10 mouse cellular contexts compared by ENCODE assay signal in genomic region chr1:136577890-136578663, GRCm38 (mm10). TPM values are rescaled to one million over a fixed set of nuclear protein-coding genes. Genes with fewer than 3 reads are reported as not detected.
DNase-seq lines count a peak whose midpoint lies in the region; ATAC-seq lines count a peak whose summit lies in the region.
"Had no signal": no experiment of that assay in that cellular context is flagged by ENCODE, and none has a peak within 500 bp of the region (broad histone marks: within the 10 kb centered on the region; RNA-seq: fewer than 3 reads in every experiment).

No protein-coding gene starts in this region.

- H3K9ac ChIP-seq in heart, embryonic 13.5 days = peak overlapping the region; percentile 8; the same call in 1 of the 2 replicates
- no peak overlapping the region for H3K9ac ChIP-seq in neural tube, embryonic 12.5 days
- no peak overlapping the region for H3K9ac ChIP-seq in neural tube, embryonic 15.5 days (replicated peaks)
- H3K9ac ChIP-seq in limb, embryonic 11.5 days (ENCODE audit: low read length) = no peak overlapping the region
- no peak overlapping the region for H3K9ac ChIP-seq in stomach, embryonic 16.5 days (ENCODE audit: low read length)

- H3K27me3 ChIP-seq in heart, embryonic 13.5 days (replicated peaks) = peaks cover 5% of the 10 kb centered on the region; the same call in 1 of the 2 replicates
- H3K27me3 ChIP-seq in neural tube, embryonic 12.5 days (replicated peaks) = no peaks in the 10 kb centered on the region
- H3K27me3 ChIP-seq in neural tube, embryonic 15.5 days (replicated peaks) = no peaks in the 10 kb centered on the region; the same call in 1 of the 2 replicates
- no peaks in the 10 kb centered on the region for H3K27me3 ChIP-seq in limb, embryonic 11.5 days (ENCODE audit: control insufficient read depth, insufficient read depth, low read length)
- H3K27me3 ChIP-seq in stomach, embryonic 16.5 days (ENCODE audit: control insufficient read depth, insufficient read depth, low read length) = no peaks in the 10 kb centered on the region
- H3K27me3 ChIP-seq: CH12.LX had no signal

- no peak for DNase-seq in heart, postnatal 4 days
- DNase-seq in limb, embryonic 11.5 days (ENCODE audit: low spot score) = peak; percentile 70
- DNase-seq in lung, postnatal 10 days = no peak
- DNase-seq in cerebellum, adult 11-12 months = no peak
- DNase-seq: adrenal gland, postnatal 25 days had no signal

- ATAC-seq in heart, embryonic 13.5 days (ENCODE audit: extremely low read depth, insufficient number of reproducible peaks, low FRiP score, low TSS enrichment) = peak; percentile 51; the same call in 1 of the 2 replicates
- peak; percentile 37; the same call in 1 of the 2 replicates for ATAC-seq in neural tube, embryonic 12.5 days (ENCODE audit: low FRiP score, low read depth)
- no peak for ATAC-seq in neural tube, embryonic 15.5 days (ENCODE audit: low FRiP score)
- no peak for ATAC-seq in limb, embryonic 11.5 days (ENCODE audit: insufficient number of reproducible peaks, low FRiP score, low TSS enrichment, low read depth)
- peak; percentile 47; the same call in 1 of the 2 replicates for ATAC-seq in stomach, embryonic 16.5 days (ENCODE audit: insufficient read depth, low FRiP score)

- no peaks in the 10 kb centered on the region for H3K36me3 ChIP-seq in heart, embryonic 13.5 days
- H3K36me3 ChIP-seq in neural tube, embryonic 12.5 days = no peaks in the 10 kb centered on the region
- no peaks in the 10 kb centered on the region for H3K36me3 ChIP-seq in neural tube, embryonic 15.5 days
- H3K36me3 ChIP-seq in limb, embryonic 11.5 days (ENCODE audit: control insufficient read depth, insufficient read depth, low read length) = no peaks in the 10 kb centered on the region
- no peaks in the 10 kb centered on the region for H3K36me3 ChIP-seq in stomach, embryonic 16.5 days (ENCODE audit: control insufficient read depth, insufficient read depth, low read length)

- no peak overlapping the region for H3K4me3 ChIP-seq in heart, embryonic 13.5 days
- no peak overlapping the region for H3K4me3 ChIP-seq in neural tube, embryonic 12.5 days
- no peak overlapping the region for H3K4me3 ChIP-seq in neural tube, embryonic 15.5 days (replicated peaks)
- H3K4me3 ChIP-seq in limb, embryonic 11.5 days (ENCODE audit: low read depth, low read length) = no peak overlapping the region
- H3K4me3 ChIP-seq in stomach, embryonic 16.5 days (replicated peaks; ENCODE audit: low read length) = no peak overlapping the region

- no peaks in the 10 kb centered on the region for H3K9me3 ChIP-seq in heart, embryonic 13.5 days
- no peaks in the 10 kb centered on the region for H3K9me3 ChIP-seq in neural tube, embryonic 12.5 days
- no peaks in the 10 kb centered on the region for H3K9me3 ChIP-seq in neural tube, embryonic 15.5 days (replicated peaks)
- H3K9me3 ChIP-seq in limb, embryonic 11.5 days (ENCODE audit: control insufficient read depth, low read length) = no peaks in the 10 kb centered on the region
- H3K9me3 ChIP-seq in stomach, embryonic 16.5 days (replicated peaks; ENCODE audit: control insufficient read depth, low read length) = no peaks in the 10 kb centered on the region

- 23% methylated on average over 16 of the region's 16 CpGs for WGBS in heart, embryonic 13.5 days
- 40% methylated on average over 16 of the region's 16 CpGs for WGBS in neural tube, embryonic 12.5 days
- WGBS in neural tube, embryonic 15.5 days = 36% methylated on average over 16 of the region's 16 CpGs
- WGBS in limb, embryonic 11.5 days = 32% methylated on average over 16 of the region's 16 CpGs
- 36% methylated on average over 16 of the region's 16 CpGs for WGBS in stomach, embryonic 16.5 days

- H3K4me1 ChIP-seq in heart, embryonic 13.5 days = peaks cover 9% of the 10 kb centered on the region
- H3K4me1 ChIP-seq in neural tube, embryonic 12.5 days = peaks cover 4% of the 10 kb centered on the region; the same call in 1 of the 2 replicates
- H3K4me1 ChIP-seq in neural tube, embryonic 15.5 days = peaks cover 8% of the 10 kb centered on the region
- 0 out of 2 replicates have a peak, but pooled peaks cover 6% of the 10 kb centered on the region for H3K4me1 ChIP-seq in limb, embryonic 11.5 days (ENCODE audit: control insufficient read depth, insufficient read depth, low read length)
- no peaks in the 10 kb centered on the region for H3K4me1 ChIP-seq in stomach, embryonic 16.5 days (ENCODE audit: control insufficient read depth, insufficient read depth, low read length)

- no peak overlapping the region for H3K27ac ChIP-seq in heart, embryonic 13.5 days (replicated peaks)
- H3K27ac ChIP-seq in neural tube, embryonic 12.5 days = no peak overlapping the region
- no peak overlapping the region for H3K27ac ChIP-seq in neural tube, embryonic 15.5 days (replicated peaks)
- no peak overlapping the region for H3K27ac ChIP-seq in limb, embryonic 11.5 days (replicated peaks; ENCODE audit: low read depth, low read length)
- H3K27ac ChIP-seq in stomach, embryonic 16.5 days (ENCODE audit: low read length) = no peak overlapping the region

- H3K4me2 ChIP-seq in heart, embryonic 13.5 days = peak overlapping the region; percentile 58
- 0 out of 2 replicates have a peak overlapping the region, but pooled peaks have one; percentile 17 for H3K4me2 ChIP-seq in neural tube, embryonic 12.5 days (replicated peaks)
- no peak overlapping the region for H3K4me2 ChIP-seq in neural tube, embryonic 15.5 days
- no peak overlapping the region for H3K4me2 ChIP-seq in limb, embryonic 11.5 days (ENCODE audit: low read depth, severe bottlenecking)
- no peak overlapping the region for H3K4me2 ChIP-seq in stomach, embryonic 16.5 days (ENCODE audit: low read depth, low read length)

RNA-seq across cellular contexts. Expression of gene Zfp281, which starts 46.6 kb away (rescaled TPM):
- polyA plus RNA-seq in heart, embryonic 13.5 days (2015; fragmentation: Nextera tagmentation; extraction: Ambion mirVana) = 12.4 TPM in 2 replicates
- 10 to 100 TPM; 14.2 TPM for total RNA-seq in heart, postnatal 4 days (2021)
- polyA plus RNA-seq in neural tube, embryonic 12.5 days (2016; fragmentation: Nextera tagmentation; extraction: Ambion mirVana) = 33.8 and 35.2 TPM in 2 replicates
- polyA plus RNA-seq in neural tube, embryonic 15.5 days (2015; fragmentation: Nextera tagmentation; extraction: Ambion mirVana) = 17.2 and 17.6 TPM in 2 replicates
- 38.6 and 42.2 TPM in 2 replicates for polyA plus RNA-seq in limb, embryonic 11.5 days (2014; fragmentation: Nextera tagmentation; extraction: Ambion mirVana)
- polyA plus RNA-seq in stomach, embryonic 16.5 days (2015; fragmentation: Nextera tagmentation; extraction: Ambion mirVana) = 11.9 and 13.6 TPM in 2 replicates

Comparison
In these comparisons a context has a peak if more than half of its experiments do, and no peak if none do; other contexts are left out.
1. ATAC-seq: peak in heart, embryonic 13.5 days (single experiment), neural tube, embryonic 12.5 days (single experiment) and stomach, embryonic 16.5 days (single experiment); none in neural tube, embryonic 15.5 days (single experiment) and limb, embryonic 11.5 days (single experiment).
2. H3K4me2 ChIP-seq: peak in heart, embryonic 13.5 days (single experiment) and neural tube, embryonic 12.5 days (single experiment); none in neural tube, embryonic 15.5 days (single experiment), limb, embryonic 11.5 days (single experiment) and stomach, embryonic 16.5 days (single experiment).